8 mouse cellular contexts compared by ENCODE assay signal in genomic region chr2:168206725-168207644, GRCm38 (mm10). TPM values are rescaled to one million over a fixed set of nuclear protein-coding genes. Genes with fewer than 3 reads are reported as not detected.
DNase-seq lines count a peak whose midpoint lies in the region; ATAC-seq and TF ChIP-seq lines count a peak whose summit lies in the region.

Gene Adnp (minus strand): TSS chr2:168207112.

- WGBS in embryonic facial prominence, embryonic 14.5 days, result 1% methylated on average over 21 of the region's 89 CpGs
- under 1% methylated on average over 63 of the region's 89 CpGs for WGBS in heart, adult 2 months
- WGBS in limb, embryonic 13.5 days, result under 1% methylated on average over 71 of the region's 89 CpGs
- under 1% methylated on average over 51 of the region's 89 CpGs for WGBS in midbrain, embryonic 16.5 days

- H3K27ac ChIP-seq in embryonic facial prominence, embryonic 14.5 days (replicated peaks; ENCODE audit: low read depth, low read length), result peak within 1 kb of the TSS; percentile 99
- peak within 1 kb of the TSS; percentile 98 for H3K27ac ChIP-seq in heart, adult 2 months
- peak within 1 kb of the TSS; percentile 99 for H3K27ac ChIP-seq in limb, embryonic 13.5 days
- peak within 1 kb of the TSS; percentile 99 for H3K27ac ChIP-seq in midbrain, embryonic 16.5 days (ENCODE audit: low read length)

- H3K9me3 ChIP-seq in embryonic facial prominence, embryonic 14.5 days (ENCODE audit: control insufficient read depth, low read length), result peaks cover 4% of the 10 kb centered on the region; the same call in 1 of the 2 replicates
- H3K9me3 ChIP-seq in limb, embryonic 13.5 days, result no peaks in the 10 kb centered on the region
- H3K9me3 ChIP-seq in midbrain, embryonic 16.5 days (replicated peaks; ENCODE audit: control insufficient read depth, low read length, poor library complexity, severe bottlenecking), result no peaks in the 10 kb centered on the region

- peak within 1 kb of the TSS; percentile 97 for H3K4me3 ChIP-seq in embryonic facial prominence, embryonic 14.5 days (ENCODE audit: low read depth, low read length)
- peak within 1 kb of the TSS; percentile 60 for H3K4me3 ChIP-seq in heart, adult 2 months
- H3K4me3 ChIP-seq in limb, embryonic 13.5 days, result peak within 1 kb of the TSS; percentile 100
- H3K4me3 ChIP-seq in midbrain, embryonic 16.5 days (ENCODE audit: low read depth, low read length), result peak within 1 kb of the TSS; percentile 90

- peaks cover 9% of the 10 kb centered on the region for H3K79me2 ChIP-seq in heart, adult 2 months (replicated peaks; ENCODE audit: control insufficient read depth, insufficient read depth, low read length)

- peak within 1 kb of the TSS; percentile 59 for H3K4me2 ChIP-seq in embryonic facial prominence, embryonic 14.5 days (ENCODE audit: low read depth, low read length)
- H3K4me2 ChIP-seq in limb, embryonic 13.5 days (replicated peaks), result peak within 1 kb of the TSS; percentile 88
- peak within 1 kb of the TSS; percentile 81 for H3K4me2 ChIP-seq in midbrain, embryonic 16.5 days (ENCODE audit: low read length)

- peaks cover 11% of the 10 kb centered on the region for H3K4me1 ChIP-seq in embryonic facial prominence, embryonic 14.5 days (ENCODE audit: control insufficient read depth, insufficient read depth, low read length)
- peaks cover 9% of the 10 kb centered on the region for H3K4me1 ChIP-seq in heart, adult 2 months (ENCODE audit: control insufficient read depth, insufficient read depth, low read length)
- H3K4me1 ChIP-seq in limb, embryonic 13.5 days, result peaks cover 24% of the 10 kb centered on the region
- peaks cover 24% of the 10 kb centered on the region for H3K4me1 ChIP-seq in midbrain, embryonic 16.5 days (ENCODE audit: control insufficient read depth, insufficient read depth, low read length)

- H3K9ac ChIP-seq in embryonic facial prominence, embryonic 14.5 days (ENCODE audit: low read depth, low read length), result peak within 1 kb of the TSS; percentile 100
- H3K9ac ChIP-seq in heart, adult 2 months (ENCODE audit: low read depth, low read length), result peak within 1 kb of the TSS; percentile 98
- peak within 1 kb of the TSS; percentile 100 for H3K9ac ChIP-seq in limb, embryonic 13.5 days
- peak within 1 kb of the TSS; percentile 100 for H3K9ac ChIP-seq in midbrain, embryonic 16.5 days (ENCODE audit: low read depth, low read length)

- peak; percentile 93 for ATAC-seq in embryonic facial prominence, embryonic 14.5 days (ENCODE audit: low read depth)
- ATAC-seq in limb, embryonic 13.5 days (ENCODE audit: low FRiP score, low read depth), result peak; percentile 92
- peak; percentile 85 for ATAC-seq in midbrain, embryonic 16.5 days

- H3K36me3 ChIP-seq in embryonic facial prominence, embryonic 14.5 days (ENCODE audit: control insufficient read depth, insufficient read depth, low read length), result peaks cover 54% of the 10 kb centered on the region
- H3K36me3 ChIP-seq in heart, adult 2 months (ENCODE audit: control insufficient read depth, insufficient read depth, low read length), result peaks cover 13% of the 10 kb centered on the region
- peaks cover 57% of the 10 kb centered on the region for H3K36me3 ChIP-seq in limb, embryonic 13.5 days
- peaks cover 17% of the 10 kb centered on the region for H3K36me3 ChIP-seq in midbrain, embryonic 16.5 days (ENCODE audit: control insufficient read depth, insufficient read depth, low read length)

- intact Hi-C loops in heart, adult 2 months (cut with DNase I), result loop anchor here (1.0 to 5.0 kb wide), 2 partner anchors 23 to 95 kb away; partner anchors contain the start of genes Dpm1, Gm20716 and Mocs3

- TF ChIP-seq POLR2A in heart, adult 2 months (IDR thresholded peaks at IDR 0.05; ENCODE audit: insufficient read depth, low read depth, low read length), result peak; percentile 81

- DNase-seq in 3T3-L1 (ENCODE audit: low read depth, low spot score), result peak; percentile 94
- peak; percentile 94 to 96 for DNase-seq in adrenal gland, postnatal 4 days (ENCODE audit: low spot score in 2 of 2)
- DNase-seq in embryonic facial prominence, embryonic 14.5 days (ENCODE audit: low spot score), result peak; percentile 98
- DNase-seq in heart, adult 2 months, result peak; percentile 93 to 95
- DNase-seq in kidney, adult 8-10 months, result peak; percentile 96
- peak; percentile 94 to 97 for DNase-seq in spleen, postnatal 10 days (ENCODE audit: low spot score in 2 of 2)

- TF ChIP-seq CTCF in heart, adult 2 months (IDR thresholded peaks at IDR 0.05), result peak; percentile 87

- no peaks in the 10 kb centered on the region for H3K27me3 ChIP-seq in embryonic facial prominence, embryonic 14.5 days (replicated peaks; ENCODE audit: control insufficient read depth, insufficient read depth, low read length)
- no peaks in the 10 kb centered on the region for H3K27me3 ChIP-seq in heart, adult 2 months (ENCODE audit: control insufficient read depth, insufficient read depth, low read length)
- H3K27me3 ChIP-seq in limb, embryonic 13.5 days, result no peaks in the 10 kb centered on the region
- H3K27me3 ChIP-seq in midbrain, embryonic 16.5 days (ENCODE audit: control insufficient read depth, insufficient read depth, low read depth, low read length), result no peaks in the 10 kb centered on the region

- TF ChIP-seq EP300 in heart, adult 2 months (IDR thresholded peaks at IDR 0.05; ENCODE audit: insufficient read depth, low read depth, low read length), result peak; percentile 95

RNA-seq across cellular contexts. Expression of gene Adnp, which starts in this region (rescaled TPM):
- total RNA-seq in adrenal gland, postnatal 4 days (2021), result 10 to 100 TPM; 81.3 to 94.6 TPM
- polyA plus RNA-seq in embryonic facial prominence, embryonic 14.5 days (2014; fragmentation: Nextera tagmentation; extraction: Ambion mirVana), result 2.5 and 3.3 TPM in 2 replicates
- 10 to 100 TPM; 29.6 to 30.7 TPM for total RNA-seq in heart, adult 2 months (2021)
- 7.4 and 11.2 TPM in 2 replicates for polyA plus RNA-seq in heart, adult 2 months (2012; rRNA removed)
- 3.1 and 4.1 TPM in 2 replicates for polyA plus RNA-seq in limb, embryonic 13.5 days (2015; fragmentation: Nextera tagmentation; extraction: Ambion mirVana)
- polyA plus RNA-seq in midbrain, embryonic 16.5 days (2015; fragmentation: Nextera tagmentation; extraction: Ambion mirVana), result 2.7 and 2.8 TPM in 2 replicates

Comparison
In these comparisons a context has a peak if more than half of its experiments do, and no peak if none do; other contexts are left out.
1. Peak in every context shown above with its lines: DNase-seq, ATAC-seq, H3K4me3 ChIP-seq and H3K27ac ChIP-seq.